Mouse (Mus musculus) midbrain, embryonic 15.5 days (tissue): ENCODE results near the gene Hnrnpr. TPM values are rescaled to one million over a fixed set of nuclear protein-coding genes. Genes with fewer than 3 reads are reported as not detected.

Experiments used
- ATAC-seq: fragments of 200-750 bp; cut with Nextera tagmentation; replicated peaks from 2 replicates; pipeline ENCODE4 v1.8.0; 2017; ENCODE audit warnings: moderate TSS enrichment
- H3K27ac ChIP-seq: fragments of 300-500 bp; sonication (generic); 2 replicates; pipeline ENCODE4 v1.5.1; 2015; ENCODE audit warnings: mild to moderate bottlenecking, inconsistent platforms
- H3K27me3 ChIP-seq: fragments of 300-500 bp; sonication (generic); replicated peaks from 2 replicates; pipeline ENCODE4 v1.6.1; 2015; ENCODE audit warnings: inconsistent platforms
- H3K36me3 ChIP-seq: fragments of 300-500 bp; sonication (generic); replicated peaks from 2 replicates; pipeline ENCODE4 v1.6.1; 2015; ENCODE audit warnings: inconsistent platforms
- H3K4me1 ChIP-seq: fragments of 300-500 bp; sonication (generic); 2 replicates; pipeline ENCODE4 v1.6.1; 2015; ENCODE audit warnings: inconsistent platforms
- H3K4me2 ChIP-seq: fragments of 300-500 bp; sonication (generic); 2 replicates; pipeline ENCODE4 v1.6.1; 2015; ENCODE audit warnings: inconsistent platforms, mild to moderate bottlenecking, moderate library complexity
- H3K4me3 ChIP-seq: fragments of 300-500 bp; sonication (generic); 2 replicates; pipeline ENCODE4 v1.5.1; 2015; ENCODE audit warnings: mild to moderate bottlenecking, inconsistent platforms
- H3K9ac ChIP-seq: fragments of 300-500 bp; sonication (generic); 2 replicates; pipeline ENCODE4 v1.6.1; 2015; ENCODE audit warnings: mild to moderate bottlenecking, inconsistent platforms
- H3K9me3 ChIP-seq: fragments of 300-500 bp; sonication (generic); 2 replicates; pipeline ENCODE4 v1.6.1; 2016; ENCODE audit warnings: inconsistent platforms
- WGBS: fragments of 180-500 bp; shearing (Covaris S2); methylation state at CpG from one replicate; pipeline ENCODE4 v1.1.7; 2015; ENCODE audit warnings: mixed read lengths; 5-methylcytosine and 5-hydroxymethylcytosine counted together
- polyA plus RNA-seq: library from polyadenylated mRNA; unstranded; fragments of >200 nt; fragmentation: Nextera tagmentation; extraction: Ambion mirVana; gene quantifications from 2 replicates; pipeline ENCODE4 v1.2.1, GENCODE M21; 2015

The Hnrnpr gene
- polyA plus RNA-seq, 1 experiment from 2014 or later = 226 TPM

GRCm38 (mm10) chr4:136284891-136285290 lies 25.9 kb upstream of the Hnrnpr start:
- H3K27me3 ChIP-seq = peaks cover 9% of the 10 kb centered on the region; the same call in 1 of the 2 replicates
- peaks cover 9% of the 10 kb centered on the region; the same call in 1 of the 2 replicates for H3K36me3 ChIP-seq
- no peaks in the 10 kb centered on the region for H3K9me3 ChIP-seq
- peak overlapping the region; percentile 92 for H3K27ac ChIP-seq
- 14% methylated on average over 6 of the region's 6 CpGs for WGBS
- peak overlapping the region; percentile 87 for H3K4me2 ChIP-seq
- peaks cover 41% of the 10 kb centered on the region for H3K4me1 ChIP-seq
- H3K4me3 ChIP-seq = peak overlapping the region; percentile 75
- ATAC-seq = no peak
- peak overlapping the region; percentile 46 for H3K9ac ChIP-seq

- ATAC-seq = peak; percentile 95
- Histone ChIP-seq H3K36me3 (peaks cover 9% of the 10 kb centered on the region; the same call in 1 of the 2 replicates), H3K27ac (peak overlapping the region; percentile 92), H3K4me3 (peak overlapping the region; percentile 75), H3K4me2 (peak overlapping the region; percentile 87), H3K9me3 (no peaks in the 10 kb centered on the region), H3K27me3 (peaks cover 10% of the 10 kb centered on the region; the same call in 1 of the 2 replicates), H3K4me1 (peaks cover 46% of the 10 kb centered on the region), H3K9ac (peak overlapping the region; percentile 46)
- under 1% methylated on average over 25 of the region's 25 CpGs for WGBS
Observed at GRCm38 (mm10) chr4:136285348-136285810, 25.4 kb upstream of the Hnrnpr start.

DNA sequence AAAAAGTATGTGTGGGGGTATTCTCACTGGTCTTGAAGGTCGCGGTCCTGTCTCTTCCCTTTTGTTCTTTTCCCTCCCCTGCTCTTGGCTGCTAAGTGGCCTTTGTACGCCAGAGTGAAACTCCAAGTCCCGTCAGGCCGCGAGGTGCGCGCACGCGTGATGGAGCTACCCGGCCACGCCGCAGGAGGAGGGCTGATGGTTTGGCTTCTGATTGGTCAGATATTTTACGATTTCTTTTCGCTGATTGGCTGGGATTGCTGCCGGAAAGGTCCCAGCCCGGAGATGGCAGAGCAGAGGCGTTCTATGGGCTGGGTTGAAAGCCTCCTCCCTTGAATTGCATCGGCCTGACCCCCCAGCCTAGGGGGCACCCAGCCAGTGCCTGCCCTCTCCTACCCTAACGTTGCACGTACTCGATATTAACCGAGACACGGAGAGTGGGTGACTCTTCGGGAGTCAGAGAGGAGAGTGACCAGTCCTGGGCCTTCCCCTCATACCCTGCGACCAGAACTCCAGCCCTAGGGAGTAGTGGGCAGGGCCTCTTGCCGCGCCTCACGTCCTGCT lies 24.9 kb upstream of the Hnrnpr start:
- Histone ChIP-seq H3K9ac (peak overlapping the region; percentile 80), H3K27me3 (peaks cover 10% of the 10 kb centered on the region; the same call in 1 of the 2 replicates), H3K4me1 (peaks cover 51% of the 10 kb centered on the region), H3K27ac (peak overlapping the region; percentile 92), H3K36me3 (peaks cover 13% of the 10 kb centered on the region; the same call in 1 of the 2 replicates), H3K4me3 (peak overlapping the region; percentile 75), H3K4me2 (peak overlapping the region; percentile 87), H3K9me3 (no peaks in the 10 kb centered on the region)
- ATAC-seq = peak; percentile 90
- WGBS = 0% methylated on average over 29 of the region's 29 CpGs

DNA sequence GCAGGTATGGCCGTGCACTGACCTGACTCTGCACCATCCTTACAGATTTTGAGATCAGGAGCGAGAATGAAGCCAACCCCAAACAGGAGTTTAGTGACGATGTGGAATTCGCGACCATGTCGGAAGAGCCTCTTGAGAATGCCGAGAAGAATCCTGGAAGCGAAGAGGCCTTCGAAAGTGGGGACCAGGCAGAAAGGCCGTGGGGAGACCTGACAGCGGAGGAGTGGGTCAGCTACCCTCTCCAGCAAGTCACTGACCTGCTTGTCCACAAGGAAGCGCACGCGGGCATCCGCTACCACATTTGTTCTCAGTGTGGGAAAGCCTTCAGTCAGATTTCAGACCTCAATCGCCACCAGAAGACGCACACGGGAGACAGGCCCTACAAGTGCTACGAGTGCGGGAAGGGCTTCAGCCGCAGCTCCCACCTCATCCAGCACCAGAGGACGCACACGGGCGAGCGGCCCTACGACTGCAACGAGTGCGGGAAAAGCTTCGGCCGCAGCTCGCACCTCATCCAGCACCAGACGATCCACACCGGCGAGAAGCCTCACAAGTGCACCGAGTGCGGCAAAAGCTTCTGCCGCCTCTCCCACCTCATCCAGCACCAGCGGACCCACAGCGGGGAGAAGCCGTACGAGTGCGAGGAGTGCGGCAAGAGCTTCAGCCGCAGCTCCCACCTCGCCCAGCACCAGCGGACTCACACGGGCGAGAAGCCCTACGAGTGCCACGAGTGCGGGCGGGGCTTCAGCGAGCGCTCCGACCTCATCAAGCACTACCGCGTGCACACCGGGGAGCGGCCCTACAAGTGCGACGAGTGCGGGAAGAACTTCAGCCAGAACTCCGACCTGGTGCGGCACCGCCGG lies 20.6 kb upstream of the Hnrnpr start:
- H3K4me1 ChIP-seq = peaks cover 29% of the 10 kb centered on the region
- no peak overlapping the region for H3K27ac ChIP-seq
- no peak overlapping the region; the same call in 1 of the 2 replicates for H3K9ac ChIP-seq
- H3K36me3 ChIP-seq = peaks cover 26% of the 10 kb centered on the region; the same call in 1 of the 2 replicates
- 0 out of 2 replicates have a peak overlapping the region, but pooled peaks have one; percentile 1 for H3K4me2 ChIP-seq
- H3K27me3 ChIP-seq = peaks cover 10% of the 10 kb centered on the region; the same call in 1 of the 2 replicates
- H3K4me3 ChIP-seq = no peak overlapping the region
- H3K9me3 ChIP-seq = no peaks in the 10 kb centered on the region
- 31% methylated on average over 66 of the region's 66 CpGs for WGBS
- ATAC-seq = no peak

DNA sequence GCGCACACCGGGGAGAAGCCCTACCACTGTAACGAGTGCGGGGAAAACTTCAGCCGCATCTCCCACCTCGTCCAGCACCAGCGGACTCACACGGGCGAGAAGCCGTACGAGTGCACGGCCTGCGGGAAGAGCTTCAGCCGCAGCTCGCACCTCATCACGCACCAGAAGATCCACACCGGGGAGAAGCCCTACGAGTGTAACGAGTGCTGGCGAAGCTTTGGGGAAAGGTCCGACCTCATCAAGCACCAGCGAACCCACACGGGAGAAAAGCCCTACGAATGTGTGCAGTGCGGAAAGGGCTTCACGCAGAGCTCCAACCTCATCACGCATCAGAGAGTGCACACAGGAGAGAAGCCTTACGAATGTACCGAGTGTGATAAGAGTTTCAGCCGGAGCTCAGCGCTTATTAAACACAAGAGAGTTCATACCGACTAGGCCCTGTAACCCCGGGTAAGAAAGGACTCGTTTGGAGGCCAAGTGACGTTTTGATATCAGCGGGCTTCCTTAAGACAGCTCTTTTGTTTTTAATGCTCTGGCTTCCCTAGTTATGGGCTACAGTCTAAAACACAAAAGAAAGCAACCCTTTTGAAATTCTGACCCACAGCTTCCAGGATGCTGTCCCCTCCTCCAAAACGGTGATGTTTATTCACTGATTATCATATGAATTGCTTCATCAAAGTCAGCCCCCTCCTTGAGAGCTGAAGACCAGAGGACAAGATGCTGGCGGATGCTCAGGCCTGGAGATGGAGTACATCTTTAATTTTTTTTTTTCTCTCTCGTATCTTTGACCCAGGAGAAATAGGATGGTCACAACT lies 19.8 kb upstream of the Hnrnpr start:
- Histone ChIP-seq H3K36me3 (peaks cover 26% of the 10 kb centered on the region; the same call in 1 of the 2 replicates), H3K9ac (no peak overlapping the region), H3K27me3 (peaks cover 10% of the 10 kb centered on the region; the same call in 1 of the 2 replicates), H3K4me2 (0 out of 2 replicates have a peak overlapping the region, but pooled peaks have one; percentile 1), H3K4me1 (peaks cover 29% of the 10 kb centered on the region), H3K4me3 (no peak overlapping the region), H3K27ac (no peak overlapping the region), H3K9me3 (no peaks in the 10 kb centered on the region)
- 32% methylated on average over 39 of the region's 39 CpGs for WGBS
- ATAC-seq = no peak

DNA sequence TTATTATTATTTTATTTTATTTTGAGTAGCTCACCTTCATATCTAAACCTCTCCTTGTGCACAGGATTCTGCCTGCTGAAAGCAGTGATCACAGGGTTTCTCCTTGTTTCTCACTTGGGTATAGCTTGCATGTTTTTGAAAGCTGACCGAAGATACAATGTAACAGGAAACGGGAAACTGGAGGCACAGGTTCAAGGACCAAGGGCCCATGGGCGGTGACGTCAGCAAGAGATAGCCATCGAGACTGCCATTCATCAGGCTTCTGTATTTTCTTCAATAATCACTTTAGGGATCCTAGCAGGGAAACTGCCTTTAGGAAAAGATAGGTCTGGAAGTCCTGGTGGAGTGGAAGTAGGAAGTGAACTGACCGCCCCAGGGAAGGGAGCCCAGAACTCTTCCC lies 19.1 kb upstream of the Hnrnpr start:
- peaks cover 10% of the 10 kb centered on the region; the same call in 1 of the 2 replicates for H3K27me3 ChIP-seq
- peaks cover 24% of the 10 kb centered on the region for H3K4me1 ChIP-seq
- H3K27ac ChIP-seq = no peak overlapping the region
- no peak overlapping the region for H3K4me3 ChIP-seq
- WGBS = 92% methylated on average over 6 of the region's 6 CpGs
- H3K4me2 ChIP-seq = no peak overlapping the region
- no peak overlapping the region for H3K9ac ChIP-seq
- no peaks in the 10 kb centered on the region for H3K9me3 ChIP-seq
- H3K36me3 ChIP-seq = peaks cover 26% of the 10 kb centered on the region; the same call in 1 of the 2 replicates
- ATAC-seq = no peak

- Histone ChIP-seq H3K36me3 (peaks cover 13% of the 10 kb centered on the region; the same call in 1 of the 2 replicates), H3K4me3 (no peak overlapping the region), H3K4me2 (no peak overlapping the region), H3K9me3 (no peaks in the 10 kb centered on the region), H3K27ac (no peak overlapping the region), H3K9ac (no peak overlapping the region), H3K4me1 (peaks cover 4% of the 10 kb centered on the region), H3K27me3 (no peaks in the 10 kb centered on the region)
- no peak for ATAC-seq
- WGBS = 67% methylated on average over 7 of the region's 7 CpGs
Observed at GRCm38 (mm10) chr4:136295941-136296340, 14.8 kb upstream of the Hnrnpr start.

DNA sequence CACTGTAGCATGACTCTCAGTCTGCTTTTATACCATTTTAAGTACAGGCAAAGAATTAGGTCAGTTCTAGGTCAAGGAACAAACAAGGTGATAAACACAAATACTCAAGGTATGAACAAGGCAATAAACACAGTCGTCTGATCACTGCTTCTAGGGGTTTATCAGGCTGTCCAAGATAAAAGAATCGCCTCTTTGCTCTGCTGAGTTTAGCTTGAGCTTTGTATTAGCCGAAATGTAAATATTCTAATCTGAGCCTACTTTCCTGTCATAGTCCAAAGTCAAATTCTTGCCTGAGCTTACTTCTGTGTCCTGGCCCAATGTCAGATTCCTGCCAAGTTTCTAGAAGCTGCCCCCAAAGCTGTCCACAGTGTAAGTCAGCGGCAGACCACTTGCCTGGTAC lies 8.3 kb upstream of the Hnrnpr start:
- H3K27ac ChIP-seq = no peak overlapping the region
- H3K4me3 ChIP-seq = no peak overlapping the region
- H3K27me3 ChIP-seq = no peaks in the 10 kb centered on the region
- no peak for ATAC-seq
- 76% methylated on average over 4 of the region's 4 CpGs for WGBS
- H3K4me2 ChIP-seq = no peak overlapping the region
- no peaks in the 10 kb centered on the region for H3K36me3 ChIP-seq
- no peak overlapping the region for H3K9ac ChIP-seq
- H3K4me1 ChIP-seq = no peaks in the 10 kb centered on the region
- no peaks in the 10 kb centered on the region for H3K9me3 ChIP-seq

DNA sequence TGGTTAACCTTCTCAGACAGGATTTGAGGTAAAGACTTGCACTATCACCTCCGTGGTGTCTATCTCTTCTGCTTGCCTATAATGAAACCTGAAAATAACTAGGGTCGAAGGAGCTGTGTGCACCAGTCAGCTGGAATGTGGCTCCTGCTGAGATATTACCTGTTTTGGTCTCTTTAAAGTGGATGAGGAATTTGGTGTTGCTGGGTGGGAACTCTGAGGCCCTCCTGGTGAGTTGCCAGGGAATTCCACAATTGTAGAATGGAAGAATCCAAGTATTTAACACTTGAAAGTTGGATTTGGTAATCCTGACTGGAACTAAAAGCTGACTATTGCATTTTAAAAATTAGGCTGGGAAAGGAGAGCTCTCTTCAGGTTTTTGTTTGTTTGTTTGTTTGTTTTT lies 6.6 kb upstream of the Hnrnpr start:
- Histone ChIP-seq H3K4me1 (peaks cover under 1% of the 10 kb centered on the region), H3K4me3 (no peak overlapping the region)

DNA sequence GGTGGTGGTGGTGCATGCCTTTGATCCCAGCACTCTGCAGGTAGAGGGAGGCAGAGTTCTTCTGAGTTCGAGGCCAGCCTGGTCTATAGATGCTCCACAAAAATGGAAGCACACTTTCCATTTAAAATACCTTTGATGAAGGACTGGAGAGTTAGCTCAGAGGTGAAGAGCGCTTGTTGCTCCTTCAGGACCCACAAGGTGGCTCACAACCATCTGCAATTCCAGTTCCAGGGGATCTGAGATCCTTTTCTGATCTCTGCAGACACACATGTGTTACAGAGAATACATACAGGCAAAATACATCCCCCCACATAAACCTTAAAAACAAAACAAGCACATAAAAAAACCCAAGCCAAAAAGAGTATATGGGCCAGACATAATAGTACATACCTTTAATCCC lies 2.4 kb upstream of the Hnrnpr start:
- 59% methylated on average over 2 of the region's 2 CpGs for WGBS
- Histone ChIP-seq H3K4me2 (no peak overlapping the region), H3K9me3 (no peaks in the 10 kb centered on the region), H3K4me1 (peaks cover 26% of the 10 kb centered on the region), H3K9ac (no peak overlapping the region), H3K27me3 (no peaks in the 10 kb centered on the region), H3K36me3 (no peaks in the 10 kb centered on the region), H3K27ac (no peak overlapping the region), H3K4me3 (no peak overlapping the region)
- ATAC-seq = no peak

More for the DNA sequence above, 6.6 kb upstream of the Hnrnpr start:
- H3K36me3 ChIP-seq = no peaks in the 10 kb centered on the region
- H3K4me2 ChIP-seq = no peak overlapping the region
- no peak for ATAC-seq
- H3K9me3 ChIP-seq = no peaks in the 10 kb centered on the region
- H3K27me3 ChIP-seq = no peaks in the 10 kb centered on the region
- no peak overlapping the region for H3K27ac ChIP-seq
- H3K9ac ChIP-seq = no peak overlapping the region
- 50% methylated on average over 2 of the region's 2 CpGs for WGBS

- WGBS = 3% methylated on average over 11 of the region's 11 CpGs
- Histone ChIP-seq H3K4me2 (peak overlapping the region; percentile 61), H3K4me3 (peak overlapping the region; percentile 99), H3K4me1 (peaks cover 38% of the 10 kb centered on the region), H3K36me3 (no peaks in the 10 kb centered on the region), H3K9ac (peak overlapping the region; percentile 84), H3K27ac (peak overlapping the region; percentile 96), H3K27me3 (no peaks in the 10 kb centered on the region), H3K9me3 (no peaks in the 10 kb centered on the region)
- ATAC-seq = no peak
Observed at GRCm38 (mm10) chr4:136309780-136310179, 962 bp upstream of the Hnrnpr start.
